Comparison of ENCODE assay signal across 8 mouse cellular contexts in genomic region chr7:35579849-35580248, GRCm38 (mm10). TPM values are rescaled to one million over a fixed set of nuclear protein-coding genes. Genes with fewer than 3 reads are reported as not detected.
DNase-seq lines count a peak whose midpoint lies in the region; ATAC-seq lines count a peak whose summit lies in the region.

No protein-coding gene starts in this region.

- no peak for ATAC-seq in forebrain, embryonic 14.5 days
- ATAC-seq in forebrain, embryonic 15.5 days (replicated peaks), result no peak
- no peak for ATAC-seq in midbrain, embryonic 14.5 days (ENCODE audit: low FRiP score, low TSS enrichment)
- ATAC-seq in midbrain, embryonic 15.5 days (replicated peaks), result no peak

- WGBS in forebrain, embryonic 14.5 days, result 29% methylated on average over 4 of the region's 4 CpGs
- 23% methylated on average over 4 of the region's 4 CpGs for WGBS in forebrain, embryonic 15.5 days
- 38% methylated on average over 4 of the region's 4 CpGs for WGBS in midbrain, embryonic 14.5 days
- WGBS in midbrain, embryonic 15.5 days, result 35% methylated on average over 4 of the region's 4 CpGs
- WGBS in limb, embryonic 10.5 days, result 32% methylated on average over 4 of the region's 4 CpGs

- H3K9me3 ChIP-seq in forebrain, embryonic 14.5 days (replicated peaks; ENCODE audit: control insufficient read depth, low read length), result no peaks in the 10 kb centered on the region
- no peaks in the 10 kb centered on the region for H3K9me3 ChIP-seq in forebrain, embryonic 15.5 days
- no peaks in the 10 kb centered on the region for H3K9me3 ChIP-seq in midbrain, embryonic 14.5 days (ENCODE audit: control insufficient read depth, low read length)
- H3K9me3 ChIP-seq in midbrain, embryonic 15.5 days, result no peaks in the 10 kb centered on the region
- H3K9me3 ChIP-seq in limb, embryonic 10.5 days (replicated peaks), result no peaks in the 10 kb centered on the region

- no peak overlapping the region for H3K9ac ChIP-seq in forebrain, embryonic 14.5 days (ENCODE audit: low read length)
- H3K9ac ChIP-seq in forebrain, embryonic 15.5 days (replicated peaks), result no peak overlapping the region
- no peak overlapping the region for H3K9ac ChIP-seq in midbrain, embryonic 14.5 days (replicated peaks; ENCODE audit: low read length)
- no peak overlapping the region for H3K9ac ChIP-seq in midbrain, embryonic 15.5 days

- H3K4me2 ChIP-seq in forebrain, embryonic 14.5 days (ENCODE audit: low read length), result no peak overlapping the region
- no peak overlapping the region for H3K4me2 ChIP-seq in forebrain, embryonic 15.5 days (replicated peaks)
- H3K4me2 ChIP-seq in midbrain, embryonic 14.5 days (ENCODE audit: low read length), result no peak overlapping the region
- H3K4me2 ChIP-seq in midbrain, embryonic 15.5 days, result no peak overlapping the region

- no peak overlapping the region for H3K27ac ChIP-seq in forebrain, embryonic 14.5 days (ENCODE audit: low read depth, low read length)
- no peak overlapping the region for H3K27ac ChIP-seq in forebrain, embryonic 15.5 days (replicated peaks)
- H3K27ac ChIP-seq in midbrain, embryonic 14.5 days (replicated peaks; ENCODE audit: low read depth, low read length), result no peak overlapping the region
- H3K27ac ChIP-seq in midbrain, embryonic 15.5 days, result no peak overlapping the region
- no peak overlapping the region for H3K27ac ChIP-seq in limb, embryonic 10.5 days

- H3K27me3 ChIP-seq in forebrain, embryonic 14.5 days (replicated peaks; ENCODE audit: control insufficient read depth, insufficient read depth, low read length), result peaks cover 23% of the 10 kb centered on the region
- H3K27me3 ChIP-seq in forebrain, embryonic 15.5 days, result peaks cover 31% of the 10 kb centered on the region
- H3K27me3 ChIP-seq in midbrain, embryonic 14.5 days (ENCODE audit: control insufficient read depth, insufficient read depth, low read length), result peaks cover 24% of the 10 kb centered on the region
- H3K27me3 ChIP-seq in midbrain, embryonic 15.5 days (replicated peaks), result peaks cover 29% of the 10 kb centered on the region
- peaks cover 29% of the 10 kb centered on the region for H3K27me3 ChIP-seq in limb, embryonic 10.5 days (ENCODE audit: low read depth, poor library complexity, severe bottlenecking)

- H3K4me3 ChIP-seq in forebrain, embryonic 14.5 days (ENCODE audit: low read depth, low read length), result no peak overlapping the region
- H3K4me3 ChIP-seq in forebrain, embryonic 15.5 days, result no peak overlapping the region
- no peak overlapping the region for H3K4me3 ChIP-seq in midbrain, embryonic 14.5 days (replicated peaks; ENCODE audit: low read depth, low read length)
- H3K4me3 ChIP-seq in midbrain, embryonic 15.5 days, result no peak overlapping the region
- H3K4me3 ChIP-seq in limb, embryonic 10.5 days, result no peak overlapping the region

- H3K36me3 ChIP-seq in forebrain, embryonic 14.5 days (ENCODE audit: control insufficient read depth, insufficient read depth, low read length), result no peaks in the 10 kb centered on the region
- H3K36me3 ChIP-seq in forebrain, embryonic 15.5 days, result no peaks in the 10 kb centered on the region
- H3K36me3 ChIP-seq in midbrain, embryonic 14.5 days (ENCODE audit: control insufficient read depth, insufficient read depth, low read length), result no peaks in the 10 kb centered on the region
- no peaks in the 10 kb centered on the region for H3K36me3 ChIP-seq in midbrain, embryonic 15.5 days (replicated peaks)
- no peaks in the 10 kb centered on the region for H3K36me3 ChIP-seq in limb, embryonic 10.5 days

- peak; percentile 25 for DNase-seq in forebrain, embryonic 14.5 days (ENCODE audit: low spot score)
- peak; percentile 48 for DNase-seq in midbrain, embryonic 14.5 days
- DNase-seq in adrenal gland, postnatal 36 days, result peak; percentile 48 to 66
- peak; percentile 65 for DNase-seq in limb, embryonic 10.5 days (ENCODE audit: low spot score)
- DNase-seq in spleen, postnatal 14 days (ENCODE audit: low spot score in 2 of 2), result peak; percentile 22 to 52
- no peak for DNase-seq in left cerebral cortex, adult 8-10 months (ENCODE audit: low spot score in 2 of 2)

- 0 out of 2 replicates have a peak, but pooled peaks cover under 1% of the 10 kb centered on the region for H3K4me1 ChIP-seq in forebrain, embryonic 14.5 days (ENCODE audit: control insufficient read depth, insufficient read depth, low read length)
- H3K4me1 ChIP-seq in forebrain, embryonic 15.5 days, result peaks cover 10% of the 10 kb centered on the region
- 0 out of 2 replicates have a peak, but pooled peaks cover 7% of the 10 kb centered on the region for H3K4me1 ChIP-seq in midbrain, embryonic 14.5 days (ENCODE audit: control insufficient read depth, insufficient read depth, low read length)
- H3K4me1 ChIP-seq in midbrain, embryonic 15.5 days, result peaks cover 9% of the 10 kb centered on the region
- peaks cover 13% of the 10 kb centered on the region for H3K4me1 ChIP-seq in limb, embryonic 10.5 days

RNA-seq across cellular contexts. Expression of gene Rgs9bp, which starts 5.5 kb away (rescaled TPM):
- polyA plus RNA-seq in forebrain, embryonic 14.5 days (2014; fragmentation: Nextera tagmentation; extraction: Ambion mirVana), result 0.08 and 0.12 TPM in 2 replicates
- 0.08 and 0.10 TPM in 2 replicates for polyA plus RNA-seq in forebrain, embryonic 15.5 days (2015; fragmentation: Nextera tagmentation; extraction: Ambion mirVana)
- 0.07 TPM in 1 of 2 replicates, not detected in the other for polyA plus RNA-seq in midbrain, embryonic 14.5 days (2014; fragmentation: Nextera tagmentation; extraction: Ambion mirVana)
- polyA plus RNA-seq in midbrain, embryonic 15.5 days (2015; fragmentation: Nextera tagmentation; extraction: Ambion mirVana), result 0.04 TPM in 1 of 2 replicates, not detected in the other
- under 1 TPM; 0.20 to 0.53 TPM for total RNA-seq in adrenal gland, postnatal 36 days (2021)
- polyA plus RNA-seq in limb, embryonic 10.5 days (2016; fragmentation: Nextera tagmentation; extraction: Ambion mirVana), result 0.09 and 0.26 TPM in 2 replicates
- under 1 TPM; 0.34 to 0.53 (median 0.36) TPM for total RNA-seq in left cerebral cortex, adult 8-10 months (2022)

RNA-seq across cellular contexts. Expression of gene Ankrd27, which starts 6.2 kb away (rescaled TPM):
- 21.8 and 26.3 TPM in 2 replicates for polyA plus RNA-seq in forebrain, embryonic 14.5 days (2014; fragmentation: Nextera tagmentation; extraction: Ambion mirVana)
- 30.1 and 32.0 TPM in 2 replicates for polyA plus RNA-seq in forebrain, embryonic 15.5 days (2015; fragmentation: Nextera tagmentation; extraction: Ambion mirVana)
- 15.6 and 17.9 TPM in 2 replicates for polyA plus RNA-seq in midbrain, embryonic 14.5 days (2014; fragmentation: Nextera tagmentation; extraction: Ambion mirVana)
- 18.9 and 19.0 TPM in 2 replicates for polyA plus RNA-seq in midbrain, embryonic 15.5 days (2015; fragmentation: Nextera tagmentation; extraction: Ambion mirVana)
- 10 to 100 TPM; 23.6 to 32.6 TPM for total RNA-seq in adrenal gland, postnatal 36 days (2021)
- polyA plus RNA-seq in limb, embryonic 10.5 days (2016; fragmentation: Nextera tagmentation; extraction: Ambion mirVana), result 40.1 and 47.5 TPM in 2 replicates
- 10 to 100 TPM; 34.4 to 40.6 (median 39.1) TPM for total RNA-seq in left cerebral cortex, adult 8-10 months (2022)

RNA-seq across cellular contexts. Expression of gene Nudt19, which starts 23.7 kb away (rescaled TPM):
- 110 and 113 TPM in 2 replicates for polyA plus RNA-seq in forebrain, embryonic 14.5 days (2014; fragmentation: Nextera tagmentation; extraction: Ambion mirVana)
- 97.4 and 97.5 TPM in 2 replicates for polyA plus RNA-seq in forebrain, embryonic 15.5 days (2015; fragmentation: Nextera tagmentation; extraction: Ambion mirVana)
- polyA plus RNA-seq in midbrain, embryonic 14.5 days (2014; fragmentation: Nextera tagmentation; extraction: Ambion mirVana), result 86.2 and 87.1 TPM in 2 replicates
- 87.3 and 91.5 TPM in 2 replicates for polyA plus RNA-seq in midbrain, embryonic 15.5 days (2015; fragmentation: Nextera tagmentation; extraction: Ambion mirVana)
- 10 to 100 TPM; 51.4 to 57.6 TPM for total RNA-seq in adrenal gland, postnatal 36 days (2021)
- polyA plus RNA-seq in limb, embryonic 10.5 days (2016; fragmentation: Nextera tagmentation; extraction: Ambion mirVana), result 35.1 and 48.1 TPM in 2 replicates
- 10 to 100 TPM; 66.3 to 76.5 (median 70.4) TPM for total RNA-seq in left cerebral cortex, adult 8-10 months (2022)

RNA-seq across cellular contexts. Expression of gene Tdrd12, which starts 42.3 kb away (rescaled TPM):
- 0.50 and 0.78 TPM in 2 replicates for polyA plus RNA-seq in forebrain, embryonic 14.5 days (2014; fragmentation: Nextera tagmentation; extraction: Ambion mirVana)
- 0.43 and 0.51 TPM in 2 replicates for polyA plus RNA-seq in forebrain, embryonic 15.5 days (2015; fragmentation: Nextera tagmentation; extraction: Ambion mirVana)
- polyA plus RNA-seq in midbrain, embryonic 14.5 days (2014; fragmentation: Nextera tagmentation; extraction: Ambion mirVana), result 0.65 and 0.97 TPM in 2 replicates
- 0.36 and 0.37 TPM in 2 replicates for polyA plus RNA-seq in midbrain, embryonic 15.5 days (2015; fragmentation: Nextera tagmentation; extraction: Ambion mirVana)
- total RNA-seq in adrenal gland, postnatal 36 days (2021), result under 1 TPM in 1 of 2 experiments, not detected in 1; 0.16 TPM
- polyA plus RNA-seq in limb, embryonic 10.5 days (2016; fragmentation: Nextera tagmentation; extraction: Ambion mirVana), result 0.31 TPM in 1 of 2 replicates, not detected in the other
- total RNA-seq in left cerebral cortex, adult 8-10 months (2022), result under 1 TPM in 3 of 4 experiments, not detected in 1; 0.52 to 0.80 (median 0.57) TPM

Comparison
In these comparisons a context has a peak if more than half of its experiments do, and no peak if none do; other contexts are left out.
1. DNase-seq: peak in forebrain, embryonic 14.5 days (single experiment), midbrain, embryonic 14.5 days (single experiment), adrenal gland, postnatal 36 days (2 of 2), limb, embryonic 10.5 days (single experiment) and spleen, postnatal 14 days (2 of 2); none in left cerebral cortex, adult 8-10 months (0 of 2).